Mouse (Mus musculus) retina, postnatal 7 days (tissue): ENCODE data around the gene Pde5a.

Experiments used
- DNase-seq: peaks from one replicate; pipeline ENCODE4 v3.0.0-alpha.2; 2012; ENCODE audit warnings: low read depth, low spot score

Gene Pde5a

GRCm38 (mm10) chr3:122763768-122764167, 35.0 kb downstream of the Pde5a start:
- no peak for DNase-seq

GRCm38 (mm10) chr3:122766930-122767329, 38.2 kb downstream of the Pde5a start:
- DNase-seq = no peak

- no peak for DNase-seq
These were observed 39.1 kb downstream of the Pde5a start for GRCm38 (mm10) chr3:122767841-122768240.

DNA sequence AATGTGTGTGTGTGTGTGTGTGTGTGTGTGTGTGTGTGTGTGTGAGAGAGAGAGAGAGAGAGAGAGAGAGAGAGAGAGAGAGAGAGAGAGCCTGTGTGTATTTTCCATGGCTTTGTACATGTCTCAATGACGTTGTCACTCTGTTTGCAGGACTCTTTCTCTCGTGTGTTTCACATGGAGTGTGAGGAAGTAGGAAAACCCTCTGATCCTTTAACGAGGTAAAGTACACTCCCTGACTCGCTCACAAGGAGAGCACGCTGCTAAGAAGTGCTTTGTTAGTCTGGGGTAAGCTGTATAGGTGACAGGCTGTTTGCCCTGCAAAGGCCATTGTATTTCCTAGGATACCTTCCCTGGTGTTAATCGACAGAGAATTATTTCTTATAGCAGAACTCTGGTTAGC, 52.7 kb downstream of the Pde5a start:
- no peak for DNase-seq

DNA sequence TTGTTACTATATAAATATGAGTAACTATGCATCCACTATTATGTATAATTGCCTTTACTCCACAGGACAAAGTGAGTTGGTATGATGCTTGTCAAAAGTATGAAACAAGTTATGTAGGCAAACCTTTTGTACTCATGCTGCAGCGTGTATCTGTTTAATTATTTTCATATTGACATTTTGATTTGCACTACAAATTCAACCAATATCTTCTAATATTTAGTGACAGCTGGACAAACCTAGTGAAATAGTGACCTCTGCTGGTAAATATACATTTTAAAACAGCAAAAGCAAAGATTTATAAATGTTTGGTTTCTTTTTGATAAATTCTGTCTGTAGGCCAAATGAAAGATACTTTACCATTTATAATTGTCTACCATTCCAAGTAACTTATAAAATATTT, 55.5 kb downstream of the Pde5a start:
- DNase-seq = no peak

- DNase-seq = no peak
These were observed 59.6 kb downstream of the Pde5a start for GRCm38 (mm10) chr3:122788314-122788713.

GRCm38 (mm10) chr3:122789544-122789943, 60.8 kb downstream of the Pde5a start:
- DNase-seq = no peak

- no peak for DNase-seq
These were observed 71.3 kb downstream of the Pde5a start for GRCm38 (mm10) chr3:122800050-122800449.

GRCm38 (mm10) chr3:122800553-122801435, 72.0 kb downstream of the Pde5a start:
- DNase-seq = no peak

GRCm38 (mm10) chr3:122801436-122802221, 72.9 kb downstream of the Pde5a start:
- DNase-seq = no peak

GRCm38 (mm10) chr3:122807313-122807712, 78.6 kb downstream of the Pde5a start:
- no peak for DNase-seq

DNA sequence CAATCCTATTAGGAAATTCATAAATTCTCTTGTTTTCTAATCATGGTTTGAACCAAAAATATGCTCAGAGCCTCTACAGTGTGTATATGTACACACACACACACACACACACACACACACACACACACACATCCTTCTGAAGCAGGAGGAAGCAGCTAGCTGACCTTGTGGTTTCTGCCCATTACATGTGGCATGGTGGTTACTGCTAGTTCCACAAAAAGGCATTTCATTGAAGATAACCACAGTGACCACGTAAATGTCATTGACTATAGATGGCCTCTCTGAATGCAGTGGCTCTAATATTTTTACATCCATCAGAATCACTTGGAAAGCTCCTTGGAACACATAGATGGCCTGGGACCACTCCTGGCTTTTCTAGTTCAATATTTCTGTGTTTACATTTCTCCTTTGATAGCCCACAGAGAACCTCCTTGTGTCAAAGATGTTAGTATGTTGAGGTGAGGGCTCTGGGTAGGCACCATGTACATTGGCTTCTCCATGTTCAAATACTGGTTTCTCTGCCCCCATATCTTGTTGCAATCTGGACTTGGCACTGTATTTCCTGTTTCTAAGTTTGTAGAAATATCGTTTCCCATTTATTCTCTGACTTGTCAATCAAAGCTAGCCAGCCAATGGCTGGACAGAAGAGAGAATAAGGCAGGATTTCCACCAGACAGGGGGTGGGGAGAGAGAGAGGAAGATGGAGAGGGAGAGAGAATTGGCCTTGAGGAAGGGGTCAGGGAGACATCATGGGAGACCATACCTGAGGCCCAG, 81.5 kb downstream of the Pde5a start:
- DNase-seq = no peak

GRCm38 (mm10) chr3:122810986-122811385, 82.2 kb downstream of the Pde5a start:
- no peak for DNase-seq

DNA sequence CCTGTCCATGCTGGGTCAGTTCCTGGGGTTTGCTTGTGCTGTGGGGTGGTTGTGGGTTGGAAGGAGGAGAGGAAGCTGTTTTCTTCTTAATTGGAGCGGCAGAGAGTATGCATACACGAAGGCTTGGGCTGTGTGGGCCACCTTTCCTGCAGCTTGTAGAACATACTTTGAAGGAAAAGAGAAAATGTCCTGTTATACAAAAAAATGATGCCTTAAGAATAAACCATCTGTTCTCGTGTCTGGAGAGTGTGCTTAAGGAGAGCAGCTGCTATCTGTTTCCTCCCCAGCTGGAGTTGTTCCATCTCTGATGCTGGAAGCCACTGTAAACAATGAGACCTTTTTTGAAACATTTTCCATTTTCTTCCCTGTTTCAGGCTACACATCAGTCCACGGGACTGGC, 85.8 kb downstream of the Pde5a start:
- DNase-seq = no peak

DNA sequence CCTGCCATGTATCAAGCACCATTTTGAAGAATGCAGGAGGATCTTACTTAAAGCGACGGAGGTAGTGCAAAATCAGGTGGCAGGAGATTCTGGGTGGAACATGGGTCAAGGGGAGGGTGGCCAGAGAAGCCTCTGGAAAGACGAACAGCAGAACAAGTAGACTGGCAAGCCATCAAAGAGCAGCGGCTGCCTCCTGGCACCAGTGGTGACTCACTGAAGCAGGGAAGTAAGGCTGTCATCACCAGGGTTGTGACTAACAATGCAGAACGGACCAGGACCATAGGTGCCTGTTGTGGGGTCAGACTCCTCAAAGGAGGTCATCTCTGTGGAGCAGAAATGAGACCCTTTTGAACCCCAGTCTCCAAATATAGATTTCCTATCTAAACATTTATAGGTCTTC, 89.5 kb downstream of the Pde5a start:
- DNase-seq = no peak

DNA sequence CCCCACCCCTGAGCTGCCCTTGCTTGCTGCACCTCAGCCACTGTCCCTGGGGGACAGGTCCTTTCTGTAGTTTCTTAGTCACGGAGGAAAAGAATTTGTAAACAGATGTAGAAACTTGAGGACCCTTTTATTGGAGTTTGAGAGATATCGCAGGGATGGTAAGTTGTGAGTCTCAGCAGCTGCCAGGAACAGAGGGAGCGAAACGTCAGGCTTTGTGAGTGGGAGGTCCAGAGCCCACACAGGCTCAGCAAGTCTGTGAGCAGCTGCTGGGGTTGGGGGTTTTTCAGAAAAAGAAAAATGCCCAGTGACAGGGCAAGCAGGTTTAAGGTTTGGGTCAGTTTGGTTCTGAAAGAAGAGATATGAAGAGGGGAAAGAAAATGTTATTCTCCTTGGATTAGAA, 92.0 kb downstream of the Pde5a start:
- DNase-seq = no peak

DNA sequence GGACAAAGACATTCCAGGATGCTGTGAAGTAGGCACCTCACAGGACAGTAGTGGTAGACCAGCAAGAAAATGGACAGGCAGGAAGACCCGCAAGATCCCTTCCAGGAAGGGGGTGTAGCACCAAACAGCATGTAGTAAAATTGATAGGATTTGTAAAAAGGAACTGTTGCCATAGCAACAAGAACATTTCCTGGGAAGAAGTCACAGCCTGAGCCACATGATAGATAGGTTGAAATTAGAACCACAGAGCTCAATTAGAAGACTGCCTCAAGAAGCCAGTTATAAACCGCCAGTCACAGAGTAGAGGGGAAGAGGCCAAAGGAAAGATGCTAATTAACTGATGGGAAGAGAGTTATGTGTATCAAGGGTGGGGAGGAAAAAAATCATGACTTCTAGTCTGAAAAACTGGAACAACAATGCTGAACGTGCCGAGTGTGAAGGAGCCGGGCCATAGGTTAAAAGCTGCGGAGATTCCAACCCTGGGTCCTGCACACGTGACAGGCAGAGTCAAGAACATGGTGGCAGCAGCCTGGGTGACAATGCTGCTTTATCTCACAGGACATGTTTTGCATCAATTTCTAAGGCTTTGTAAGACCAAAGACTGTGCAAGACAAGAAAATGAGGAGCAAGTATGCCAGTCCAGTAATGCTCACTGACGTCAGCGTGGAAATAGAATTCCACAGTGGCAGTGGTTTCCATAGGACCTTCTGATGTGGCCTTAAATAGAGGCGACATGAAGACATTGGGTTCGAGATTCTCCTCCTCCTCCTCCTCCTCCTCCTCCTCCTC, 99.7 kb downstream of the Pde5a start:
- no peak for DNase-seq

DNA sequence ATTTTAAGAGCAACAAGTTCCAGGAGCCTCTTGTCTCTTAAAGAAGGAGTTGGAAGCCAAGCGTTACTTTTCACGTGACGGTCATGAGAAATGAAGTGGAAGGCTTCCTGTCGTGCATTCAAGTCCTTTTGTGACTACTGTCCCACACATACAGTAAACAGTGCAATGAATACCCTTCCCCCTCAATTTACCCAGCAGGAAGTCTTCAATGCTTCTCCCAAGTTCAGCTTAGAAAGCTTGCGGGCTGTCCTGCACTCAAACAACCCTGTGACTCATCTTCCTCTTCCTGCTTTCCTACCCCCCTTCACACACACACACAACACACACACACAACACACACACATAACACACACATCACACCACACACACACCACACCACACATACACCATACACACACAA, 105.8 kb downstream of the Pde5a start:
- DNase-seq = no peak

DNA sequence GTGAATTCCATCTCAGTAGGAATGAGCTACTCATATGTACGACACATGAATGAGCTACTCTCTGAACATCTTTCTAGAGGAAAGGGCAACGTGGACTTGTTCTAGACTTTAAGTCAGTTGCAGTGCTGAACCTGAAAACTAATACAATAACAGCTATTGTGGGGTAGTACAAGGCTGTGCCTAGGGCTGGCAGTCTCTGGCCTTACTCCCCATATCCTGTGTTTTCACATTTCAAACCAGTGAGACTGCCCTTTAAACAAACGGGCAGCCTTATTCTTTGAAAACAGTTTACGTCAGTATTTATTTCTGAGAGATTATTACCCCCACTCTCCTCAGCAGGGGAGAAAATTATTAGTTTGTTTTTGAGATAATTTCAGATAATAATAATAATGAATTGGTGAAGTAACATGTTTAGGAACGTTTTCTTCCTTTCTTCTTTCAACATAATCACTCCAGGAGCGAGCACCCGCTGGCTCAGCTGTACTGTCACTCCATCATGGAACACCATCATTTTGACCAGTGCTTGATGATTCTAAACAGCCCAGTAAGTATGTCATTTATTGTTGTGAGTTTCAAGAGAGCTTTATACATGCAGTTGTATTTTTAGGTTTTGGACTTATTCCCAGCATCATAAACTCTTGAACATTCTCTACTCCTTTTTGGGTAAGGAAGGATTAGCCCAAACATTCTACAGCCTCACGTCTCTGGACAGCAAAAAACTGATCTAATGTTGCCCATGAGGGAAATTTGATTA, 106.5 kb downstream of the Pde5a start:
- DNase-seq = no peak

GRCm38 (mm10) chr3:122837639-122838038, 108.9 kb downstream of the Pde5a start:
- DNase-seq = no peak
